Mouse (Mus musculus): Measurements from ENCODE around the gene Pphln1. TPM values are rescaled to one million over a fixed set of nuclear protein-coding genes. Genes with fewer than 3 reads are reported as not detected.

The Pphln1 gene
- total RNA-seq, 4 experiments from 2014 or later, result 34.8 to 44.0 (median 41.8) TPM

DNA sequence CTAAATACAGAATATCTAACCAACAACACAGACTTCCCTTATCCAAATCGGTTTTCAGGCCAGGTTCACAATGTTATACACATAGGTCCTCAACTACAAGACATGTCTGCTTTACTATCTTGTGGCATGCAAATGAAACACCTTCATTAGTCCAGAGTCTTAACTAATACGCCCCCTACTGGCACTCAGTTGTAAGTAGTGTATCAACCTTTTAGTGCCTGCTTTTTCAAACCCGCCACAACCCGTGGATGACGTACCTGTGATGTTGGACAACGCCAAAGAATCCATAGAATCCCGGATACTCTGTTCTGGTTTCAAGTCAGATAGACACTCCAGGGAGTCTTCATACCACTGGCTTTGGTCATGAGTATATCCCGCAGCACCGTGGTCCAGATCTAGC, 104.6 kb downstream of the Pphln1 start:
- no peak for DNase-seq (ENCODE audit: low spot score in 2 of 2)

DNA sequence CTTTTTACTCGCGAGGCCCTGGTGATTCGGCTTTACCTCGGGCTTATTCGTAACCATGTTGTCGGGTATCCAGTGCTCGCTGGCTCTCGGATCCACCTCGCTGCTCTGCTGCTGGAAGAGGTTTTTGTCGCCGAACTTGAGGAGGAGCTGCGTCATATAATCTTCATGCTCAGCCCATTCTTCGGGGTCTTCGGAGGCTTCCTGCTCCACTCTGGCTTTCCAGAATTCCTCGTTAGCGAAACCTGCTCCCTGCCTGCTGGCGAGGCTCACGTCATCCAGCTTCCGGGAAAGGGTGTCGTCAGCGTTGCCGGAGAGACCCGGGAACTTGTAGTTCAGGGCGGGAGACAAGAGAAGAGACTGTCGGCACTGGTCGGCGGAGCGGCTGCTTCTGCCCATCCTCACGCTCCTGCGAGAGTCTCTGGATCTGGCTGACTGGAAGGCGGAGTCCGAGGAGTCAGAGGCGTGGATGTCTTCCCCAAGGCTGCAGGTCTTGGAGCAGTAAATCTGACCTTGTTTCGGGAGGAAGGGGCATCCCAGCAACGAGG, 105.1 kb downstream of the Pphln1 start:
- no peak for DNase-seq (ENCODE audit: low spot score in 2 of 2)

DNA sequence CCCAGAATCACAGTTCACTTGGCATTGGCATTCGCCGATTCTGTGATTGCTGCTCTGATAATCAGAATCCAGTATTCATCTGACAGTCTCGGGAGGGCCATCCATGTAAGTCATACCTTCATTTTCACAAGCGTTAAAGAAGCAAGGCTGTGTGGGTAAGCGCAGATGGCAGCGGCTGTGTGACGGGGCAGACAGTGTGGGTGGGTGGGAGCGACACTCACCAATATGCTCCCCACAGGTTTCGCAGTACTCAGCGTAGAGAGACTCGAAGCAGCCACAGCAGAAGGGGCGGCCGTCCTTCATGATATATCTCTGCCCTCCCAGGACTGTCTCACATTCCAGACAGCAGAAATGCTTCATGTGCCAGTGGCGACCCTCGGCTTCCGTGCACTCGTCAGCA, 106.7 kb downstream of the Pphln1 start:
- DNase-seq (ENCODE audit: low spot score in 2 of 2), result no peak

DNA sequence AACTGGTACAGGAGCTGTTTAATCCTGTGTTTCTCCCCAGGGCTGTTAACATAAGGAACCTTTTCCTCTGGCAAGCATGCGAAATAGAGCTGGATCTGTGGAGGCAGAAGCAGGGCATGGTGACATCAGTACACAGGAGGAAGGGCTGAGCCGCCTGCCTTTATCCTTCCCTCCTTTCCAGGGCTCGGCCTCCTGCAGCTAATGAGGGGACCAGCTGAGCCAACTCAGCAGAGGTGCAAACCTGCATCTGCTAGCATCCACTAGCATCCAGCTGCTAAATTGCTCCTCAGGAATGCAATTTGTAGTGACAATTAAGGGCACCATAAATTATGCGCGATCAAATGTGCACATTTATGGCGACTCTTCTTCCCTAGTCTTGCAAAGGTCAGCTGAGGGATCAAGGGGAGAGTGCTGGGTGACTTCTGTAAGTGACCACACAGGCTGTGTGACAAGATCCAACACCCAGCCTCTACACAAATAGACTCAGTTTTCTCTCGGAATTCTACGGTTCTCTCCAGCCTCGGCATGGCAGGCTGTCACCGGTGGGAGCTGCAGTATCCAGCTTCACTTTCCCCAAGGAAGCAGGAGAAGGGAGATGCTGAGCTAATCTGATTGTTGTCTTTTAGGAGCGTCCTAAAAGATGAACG, 112.7 kb downstream of the Pphln1 start:
- DNase-seq (ENCODE audit: low spot score in 2 of 2), result no peak

DNA sequence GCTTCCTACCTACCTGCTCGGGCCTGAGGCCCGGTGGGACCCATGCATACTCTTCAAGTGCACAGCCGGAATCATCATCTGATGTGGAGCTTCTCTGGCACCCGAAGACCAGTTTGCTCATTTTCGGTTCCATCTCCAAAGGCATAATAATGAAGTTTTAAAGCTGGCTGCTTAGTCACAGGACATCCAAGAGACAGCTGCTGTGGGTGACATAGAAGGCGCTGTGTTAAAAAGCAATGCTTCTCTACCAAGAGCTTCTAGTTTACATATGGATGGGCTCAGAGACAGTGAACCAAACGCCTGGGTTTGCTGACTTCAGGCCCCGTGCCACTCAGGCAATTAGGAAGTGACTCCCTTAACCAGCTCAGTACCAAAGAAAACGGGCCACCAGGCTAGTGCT, 114.3 kb downstream of the Pphln1 start:
- DNase-seq (ENCODE audit: low spot score in 2 of 2), result no peak

DNA sequence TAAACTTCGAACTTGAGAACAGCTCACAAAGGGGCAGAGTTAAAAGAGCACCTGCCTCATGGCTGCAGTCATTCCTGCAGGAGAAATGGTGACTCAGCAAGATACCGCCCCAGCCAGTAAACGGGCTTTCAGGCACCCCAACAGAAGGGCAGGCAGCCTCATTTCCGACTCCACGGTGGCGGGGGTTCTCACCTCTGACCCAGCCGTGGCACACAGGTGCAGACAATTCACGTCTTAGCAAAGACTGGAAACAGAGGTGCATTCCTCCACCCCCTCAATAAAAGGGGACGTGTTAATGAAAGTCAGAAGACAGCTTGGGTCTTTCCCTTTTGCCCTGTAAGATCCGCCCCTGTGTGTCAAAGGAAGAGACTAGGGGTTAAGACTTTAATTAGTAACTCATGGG, 115.8 kb downstream of the Pphln1 start:
- DNase-seq (ENCODE audit: low spot score in 2 of 2), result no peak

DNA sequence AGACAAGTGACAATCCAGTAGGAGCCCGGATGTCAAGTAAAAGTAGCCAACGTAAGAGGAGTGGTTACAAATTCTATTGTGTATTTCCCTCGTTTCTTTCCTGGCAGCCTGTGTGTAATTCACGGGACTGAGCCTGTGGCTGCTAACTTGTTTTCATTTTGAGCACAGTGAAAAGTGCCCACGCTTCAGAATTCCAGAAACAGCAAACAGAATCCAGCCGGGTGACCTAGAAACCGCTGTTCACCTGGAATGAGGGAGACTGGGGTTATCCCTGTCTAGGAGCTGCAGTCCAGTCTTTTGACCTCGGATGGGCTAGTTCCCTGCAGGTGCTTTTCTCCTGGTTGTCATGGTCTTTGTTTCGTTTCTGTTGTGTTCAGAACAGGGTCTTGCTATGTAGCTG, 117.2 kb downstream of the Pphln1 start:
- no peak for DNase-seq (ENCODE audit: low spot score in 2 of 2)

DNA sequence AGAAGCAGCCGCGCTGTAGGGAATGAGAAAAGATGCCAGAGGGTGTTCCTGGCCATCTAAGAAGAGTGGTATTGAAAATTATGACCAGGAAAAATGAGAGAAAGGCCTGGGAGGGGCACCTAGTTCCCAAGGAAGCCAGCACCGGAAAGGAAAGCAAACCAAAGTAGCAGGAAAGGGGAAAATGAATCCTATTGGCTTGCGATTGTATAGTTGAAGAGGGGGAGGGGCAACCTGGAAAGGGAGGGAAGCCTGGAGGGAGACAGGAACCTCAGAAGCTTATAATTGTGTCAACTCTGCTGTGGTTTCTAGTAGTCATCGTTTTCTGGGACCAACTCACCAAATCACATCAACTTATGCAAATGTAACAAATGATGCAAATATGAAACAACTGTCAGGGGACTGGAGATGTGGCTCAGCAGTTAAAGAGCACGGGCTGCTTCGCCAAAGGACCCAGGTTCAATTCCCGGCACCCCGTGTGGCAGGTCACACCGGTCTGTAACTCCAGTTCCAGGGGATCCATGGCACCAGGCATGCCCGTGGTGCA, 118.9 kb downstream of the Pphln1 start:
- no peak for DNase-seq (ENCODE audit: low spot score in 2 of 2)

DNA sequence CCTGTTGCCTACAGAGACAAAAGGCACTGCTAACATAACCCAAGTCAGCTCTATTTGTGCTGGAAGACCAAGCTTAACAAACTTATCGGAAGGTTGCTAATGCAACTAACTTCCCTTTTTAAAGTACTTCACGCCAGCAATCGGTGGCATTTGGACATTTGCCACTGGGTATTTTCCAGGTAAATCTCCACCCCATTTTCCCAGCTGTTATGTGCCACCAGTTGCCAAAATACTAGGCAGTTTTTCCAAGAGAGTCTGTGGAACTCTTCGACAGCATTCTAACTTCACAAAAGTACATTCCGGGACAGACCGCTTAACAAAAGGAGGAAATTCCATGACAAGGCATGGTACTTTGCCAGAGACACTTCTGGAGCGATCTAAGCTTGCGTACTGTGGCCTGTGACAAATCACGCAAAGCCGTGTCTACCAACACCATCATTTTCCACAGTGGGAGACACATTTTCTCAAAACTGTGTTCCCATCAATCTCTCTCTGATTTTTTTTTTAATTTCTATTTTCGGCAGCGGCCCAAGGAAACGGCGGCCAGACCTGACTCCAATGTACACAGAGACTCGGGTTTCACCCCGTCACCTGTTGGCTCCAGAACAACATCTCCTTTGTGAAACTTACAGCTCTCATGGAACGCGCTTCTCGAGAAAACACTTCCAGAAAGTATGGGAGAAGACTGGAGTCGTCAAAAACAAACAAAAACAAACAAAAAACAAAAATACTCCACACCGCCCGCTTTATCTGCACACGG, 120.2 kb downstream of the Pphln1 start:
- no peak for DNase-seq (ENCODE audit: low spot score in 2 of 2)

DNA sequence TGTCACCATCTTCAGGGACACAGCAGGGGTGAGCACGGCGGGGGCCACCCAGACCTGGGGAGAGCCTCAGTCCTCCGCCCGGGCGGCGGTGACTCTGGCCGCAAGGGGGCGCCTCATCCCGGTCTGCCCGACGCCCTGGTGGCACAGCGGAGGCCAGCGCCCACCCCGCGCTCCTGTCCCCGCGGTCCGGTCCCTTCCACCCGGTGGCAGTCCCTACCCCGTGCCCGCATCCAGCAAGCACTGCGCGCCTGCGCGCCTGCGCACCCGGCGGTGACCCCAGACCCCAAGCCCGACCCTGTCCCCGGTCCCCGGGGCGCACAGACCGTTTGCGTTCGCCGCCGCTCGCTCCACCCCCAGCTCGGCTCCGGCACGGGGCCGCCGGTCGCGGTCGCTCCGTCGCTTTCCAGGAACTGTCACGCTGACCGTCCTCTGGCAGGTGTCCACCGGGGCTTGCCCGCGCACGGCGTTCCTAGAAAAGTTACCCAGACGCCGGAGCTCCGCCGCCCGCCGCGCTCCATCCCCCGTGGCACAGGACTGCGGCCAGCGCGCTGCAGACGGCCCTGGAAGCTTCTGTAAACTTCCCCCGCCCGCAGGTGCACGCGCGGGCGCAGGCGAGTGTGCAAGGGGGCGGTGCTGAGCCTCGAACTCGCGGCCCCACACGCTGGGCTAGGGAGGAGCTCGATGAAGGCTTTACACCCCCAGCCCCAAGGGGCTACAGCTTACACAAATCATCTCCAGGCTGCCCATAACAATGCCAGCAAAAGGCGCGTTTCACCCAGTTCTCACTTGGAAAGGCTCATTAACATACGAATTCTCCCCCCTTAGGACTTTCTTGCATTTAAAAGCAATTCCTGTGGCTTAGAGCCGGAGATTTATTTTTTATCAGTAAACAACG, 121.0 kb downstream of the Pphln1 start:
- peak; percentile 69 to 70 for DNase-seq (ENCODE audit: low spot score in 2 of 2)

DNA sequence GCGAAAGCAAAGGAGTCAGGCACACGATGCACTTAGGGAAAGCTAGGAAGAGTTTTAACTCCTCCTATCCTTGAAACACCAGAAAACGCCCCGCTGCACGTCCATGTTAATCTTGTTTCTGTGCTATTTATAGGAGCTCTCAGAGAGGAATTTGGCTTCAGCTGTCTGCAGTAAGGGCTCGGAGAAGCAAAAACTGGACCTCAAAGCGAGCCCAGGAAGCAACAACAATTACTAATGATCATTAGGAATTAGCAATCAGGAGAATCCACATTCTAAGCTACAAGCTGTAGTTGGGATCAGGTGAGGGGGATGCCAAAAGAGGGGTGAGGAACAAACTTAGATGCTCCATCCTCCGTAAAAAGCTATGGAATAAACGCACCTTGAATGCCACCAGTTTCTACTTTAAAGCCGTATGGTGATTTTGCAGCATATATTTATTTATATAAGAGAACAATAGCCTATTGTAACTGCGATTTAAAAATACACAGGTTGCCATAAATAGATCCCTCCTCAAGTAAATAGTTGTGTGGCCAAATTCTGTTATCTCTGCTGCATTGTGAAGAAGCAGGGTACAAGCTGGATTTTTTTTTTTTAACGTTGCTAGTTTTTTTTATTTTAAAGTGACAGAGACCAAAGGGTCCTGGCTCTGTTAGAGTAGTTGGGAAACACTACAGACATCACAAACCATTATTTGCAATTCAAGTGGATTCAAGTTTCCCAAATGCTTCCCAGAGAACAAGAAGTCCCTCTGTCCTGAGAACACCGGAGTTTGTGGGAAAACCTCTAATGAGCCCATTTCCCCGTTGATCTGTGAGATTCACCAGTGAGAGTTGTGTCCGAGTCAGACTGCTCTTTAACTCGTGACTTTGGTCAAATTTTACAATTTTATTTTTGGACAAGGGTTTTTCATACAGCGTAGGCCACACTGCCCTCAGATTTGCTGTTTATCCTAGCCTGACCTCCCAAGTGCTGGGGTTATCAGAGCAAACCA, 122.0 kb downstream of the Pphln1 start:
- no peak for DNase-seq (ENCODE audit: low spot score in 2 of 2)

DNA sequence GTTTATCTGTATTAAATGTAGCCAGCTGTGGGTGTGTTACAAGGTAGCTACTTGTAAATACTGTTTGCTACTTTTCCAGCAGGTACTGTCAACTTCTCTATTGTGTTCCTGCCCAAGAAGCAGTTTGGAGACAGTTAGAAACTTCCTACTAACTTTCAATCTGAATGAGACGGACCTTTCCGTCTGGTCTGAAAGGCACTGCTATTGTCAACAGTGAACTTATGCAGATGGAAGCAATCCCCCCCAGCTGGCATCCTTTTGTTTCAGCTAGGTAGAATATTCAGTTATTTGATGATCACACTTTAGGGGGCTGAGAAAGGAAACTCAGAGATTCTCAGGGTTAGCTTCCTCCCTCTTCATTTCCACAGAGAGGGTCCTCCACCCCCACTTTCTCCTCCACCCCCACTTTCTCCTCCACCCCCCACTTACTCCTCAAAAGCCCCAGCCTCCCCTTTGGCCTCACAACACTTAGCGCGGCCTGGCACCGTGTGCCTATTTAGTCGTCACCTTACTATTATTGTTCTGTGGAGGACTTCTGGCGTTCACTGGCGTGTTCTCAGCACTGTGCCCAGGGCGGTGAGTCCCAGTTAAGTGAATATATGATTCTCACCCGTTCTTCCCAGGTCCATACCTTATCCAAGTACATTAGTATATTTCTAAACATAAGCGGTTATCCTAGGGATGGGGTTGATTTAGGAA, 123.1 kb downstream of the Pphln1 start:
- no peak for DNase-seq (ENCODE audit: low spot score in 2 of 2)

DNA sequence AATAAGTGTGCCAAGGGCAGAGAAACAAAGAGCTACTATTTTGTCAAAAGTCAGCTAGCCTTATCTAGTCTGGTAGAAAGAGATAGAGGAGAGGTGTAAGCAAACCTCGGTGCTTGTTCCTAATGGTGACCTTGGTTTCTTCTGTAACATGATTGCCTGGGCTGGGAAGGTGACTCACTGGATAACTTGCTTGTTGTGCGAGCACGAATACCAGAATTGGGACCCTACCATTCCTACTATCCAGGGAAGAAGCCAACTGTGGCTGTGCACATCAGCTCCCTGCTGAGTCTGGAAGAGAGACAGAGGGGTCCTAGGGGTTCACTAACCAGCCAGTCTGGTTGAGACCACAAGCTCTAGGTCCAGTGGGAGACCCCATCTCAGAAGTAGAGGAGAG, 123.6 kb downstream of the Pphln1 start:
- DNase-seq (ENCODE audit: low spot score in 2 of 2), result no peak

DNA sequence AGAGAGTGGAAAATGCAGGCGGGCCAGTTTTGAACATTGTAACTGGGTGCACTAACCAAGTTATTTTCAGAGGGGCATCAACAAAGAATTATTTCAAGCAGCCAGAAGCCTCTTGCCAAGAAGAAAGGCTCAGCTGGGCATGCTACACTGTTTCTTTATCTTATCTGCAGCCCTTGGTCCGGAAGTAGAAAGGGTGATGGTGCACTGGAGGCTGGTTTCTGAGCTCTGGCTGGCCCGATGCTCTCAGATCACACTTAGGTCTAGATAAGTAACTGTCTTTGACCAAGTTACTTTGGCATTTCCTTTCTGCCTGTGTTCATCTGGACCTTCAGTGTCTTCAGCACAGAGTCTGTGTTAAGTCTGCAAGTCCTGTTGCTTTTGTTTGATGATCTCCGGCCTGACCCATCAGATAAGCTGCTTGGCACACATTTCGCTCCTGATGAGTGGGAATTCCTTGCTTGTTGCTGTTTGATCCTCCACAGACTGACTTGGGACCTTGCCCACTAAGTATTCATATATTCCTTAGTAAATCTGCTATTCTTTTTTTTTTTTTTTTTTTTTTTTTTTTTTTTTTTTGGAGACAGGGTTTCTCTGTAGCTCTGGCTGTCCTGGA, 127.3 kb downstream of the Pphln1 start:
- no peak for DNase-seq (ENCODE audit: low spot score in 2 of 2)

DNA sequence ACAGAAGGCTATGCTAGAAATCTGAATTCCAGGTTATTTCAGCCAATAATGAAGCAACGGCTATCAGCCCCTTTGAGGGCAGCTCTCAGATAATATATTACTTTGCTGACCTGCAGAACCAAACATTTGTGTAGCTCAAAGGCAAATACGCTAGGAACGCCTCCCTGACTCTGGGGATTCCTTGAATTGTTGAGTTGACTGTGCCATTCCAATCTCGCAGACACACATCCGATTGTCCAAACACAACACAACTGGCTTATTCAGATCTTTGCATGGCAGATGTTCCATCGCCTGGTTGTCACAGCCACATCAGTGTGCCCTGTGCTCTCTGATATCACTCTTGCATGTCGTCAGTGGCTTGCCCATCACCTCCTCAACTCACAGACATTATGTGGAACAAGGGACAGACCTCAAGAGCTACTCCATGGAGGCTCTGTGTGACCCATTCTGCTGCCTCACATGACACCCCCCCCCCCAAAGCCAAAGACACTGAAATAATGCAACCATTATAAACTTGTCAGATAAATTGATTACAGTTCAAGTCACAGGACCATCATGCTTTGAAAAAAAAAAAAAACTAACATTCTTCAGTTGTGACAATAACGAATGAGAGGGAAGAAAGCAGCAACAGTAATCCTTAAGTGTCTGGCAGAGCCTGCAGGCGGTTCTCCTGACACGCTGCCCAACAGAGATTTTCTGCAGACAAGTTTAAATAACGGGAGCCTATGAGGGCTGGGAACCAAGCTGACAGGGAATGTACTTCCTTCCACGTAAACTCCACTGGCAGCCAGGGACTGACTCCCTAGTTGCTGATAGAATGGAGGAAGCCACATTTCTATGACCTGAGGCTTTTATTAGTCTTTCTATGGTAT, 131.9 kb downstream of the Pphln1 start:
- no peak for DNase-seq (ENCODE audit: low spot score in 2 of 2)

DNA sequence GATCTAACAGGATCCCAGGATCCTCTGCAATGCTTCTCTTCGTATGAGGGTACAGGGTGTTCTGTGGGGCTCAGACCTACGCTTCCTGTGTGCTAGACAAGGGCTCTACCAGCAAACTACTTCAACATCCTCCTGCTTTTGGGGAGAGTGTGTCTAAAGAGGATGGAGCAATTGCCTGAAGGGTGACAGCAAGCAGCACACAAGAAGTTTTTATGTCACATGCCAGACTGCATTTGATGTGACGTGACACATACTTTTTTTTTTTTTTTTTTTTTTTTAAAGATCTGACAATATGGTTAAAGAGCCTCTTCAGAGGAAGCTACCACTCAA, 132.5 kb downstream of the Pphln1 start:
- DNase-seq (ENCODE audit: low spot score in 2 of 2), result no peak

DNA sequence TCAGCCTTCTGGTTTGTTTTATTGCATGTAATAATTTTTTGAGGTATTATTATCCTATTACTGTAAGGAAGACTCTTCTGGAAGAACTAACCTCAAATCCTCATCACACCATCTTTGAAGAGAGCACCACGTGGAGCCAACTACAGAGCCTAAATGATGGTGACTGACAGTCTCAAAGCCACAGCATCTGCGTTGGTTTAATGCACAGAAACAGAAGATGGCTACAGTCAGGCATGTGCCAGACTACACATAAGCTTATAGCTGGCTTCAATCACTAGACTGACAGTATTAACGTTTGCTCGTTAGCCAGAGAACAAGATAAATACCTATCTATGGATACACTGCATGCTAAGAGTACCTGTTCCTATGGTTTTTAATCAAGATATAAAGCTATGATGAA, 138.0 kb downstream of the Pphln1 start:
- DNase-seq (ENCODE audit: low spot score in 2 of 2), result no peak

DNA sequence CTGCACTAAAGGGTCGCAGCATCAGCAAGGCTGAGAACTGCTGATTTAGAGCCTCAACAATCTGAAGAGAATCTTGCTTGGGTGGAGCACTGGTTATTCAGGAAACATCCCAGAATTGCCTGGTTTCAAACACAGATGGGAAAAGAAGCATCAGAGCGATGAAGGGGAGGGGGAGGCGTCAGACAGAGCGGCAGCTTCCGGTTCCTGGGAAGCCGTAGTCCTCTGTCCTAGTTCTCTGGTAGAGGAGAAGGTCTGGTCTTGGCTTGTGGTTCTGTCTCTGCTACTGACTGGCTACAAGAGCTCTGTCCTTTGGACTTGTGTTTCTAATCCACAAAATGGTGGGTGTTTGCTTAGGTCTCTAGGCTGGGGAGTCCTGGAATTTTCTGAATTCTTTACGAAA, 139.6 kb downstream of the Pphln1 start:
- no peak for DNase-seq (ENCODE audit: low spot score in 2 of 2)
